28 mouse cellular contexts compared by ENCODE assay signal in genomic region chr1:71004177-71004576, GRCm38 (mm10).
DNase-seq lines count a peak whose midpoint lies in the region; ATAC-seq lines count a peak whose summit lies in the region.
"Had no signal": no experiment of that assay in that cellular context is flagged by ENCODE, and none has a peak within 500 bp of the region (broad histone marks: within the 10 kb centered on the region; RNA-seq: fewer than 3 reads in every experiment).

No protein-coding gene starts in this region.

- 71% methylated on average over 1 of the region's 1 CpGs for WGBS in hindbrain, embryonic 11.5 days

- H3K4me3 ChIP-seq in megakaryocyte, embryonic 14.5 days (replicated peaks), result peak overlapping the region; percentile 14
- H3K4me3 ChIP-seq in hindbrain, embryonic 11.5 days (ENCODE audit: low read depth, low read length), result no peak overlapping the region
- H3K4me3 ChIP-seq: embryonic facial prominence, embryonic 13.5 days; erythroblast, embryonic 14.5 days; forebrain, embryonic 12.5 days; heart, adult 2 months; heart, embryonic 12.5 days; hindbrain, embryonic 15.5 days; limb, embryonic 13.5 days; lung, embryonic 15.5 days had no signal

- H3K27ac ChIP-seq in hindbrain, embryonic 11.5 days (ENCODE audit: low read depth, low read length), result no peak overlapping the region
- H3K27ac ChIP-seq: embryonic facial prominence, embryonic 13.5 days; forebrain, embryonic 12.5 days; heart, adult 2 months; hindbrain, embryonic 15.5 days; limb, embryonic 13.5 days; lung, embryonic 15.5 days had no signal

- no peak overlapping the region for H3K4me2 ChIP-seq in hindbrain, embryonic 11.5 days (replicated peaks; ENCODE audit: low read depth, low read length)
- H3K4me2 ChIP-seq: embryonic facial prominence, embryonic 13.5 days; forebrain, embryonic 12.5 days; heart, embryonic 12.5 days; hindbrain, embryonic 15.5 days; limb, embryonic 13.5 days; liver, embryonic 11.5 days; lung, embryonic 15.5 days had no signal

- no peak for ATAC-seq in megakaryocyte, adult 5-6 weeks (ENCODE audit: poor library complexity, severe bottlenecking)
- ATAC-seq in common myeloid progenitor, adult 5-6 weeks (replicated peaks; ENCODE audit: low read depth, poor library complexity, severe bottlenecking), result 0 out of 2 replicates have a peak, but pooled peaks have one; percentile 21
- ATAC-seq in hindbrain, embryonic 11.5 days (ENCODE audit: low FRiP score), result no peak
- ATAC-seq: inflammation-experienced regulatory T-cells, adult 6 months had no signal

- DNase-seq in natural killer cell, adult 2 months (ENCODE audit: low spot score in 2 of 2), result peak; percentile 3 to 22
- DNase-seq in gastrocnemius, postnatal 10 days, result no peak
- no peak for DNase-seq in hindbrain, embryonic 11.5 days (ENCODE audit: low spot score)
- DNase-seq in cerebellum, adult 18-20 months, result no peak
- DNase-seq: adrenal gland, postnatal 14 days; B cell, adult 2 months; cerebellum, adult 11 months; cerebellum, adult 9-11 months; heart, adult 2 months; heart, postnatal 4 days; kidney, adult 11 months; kidney, postnatal 14 days; lung, postnatal 36 days; midbrain, embryonic 14.5 days; right cerebral cortex, postnatal 25 days had no signal

- no peaks in the 10 kb centered on the region for H3K9me3 ChIP-seq in megakaryocyte, embryonic 14.5 days
- no peaks in the 10 kb centered on the region for H3K9me3 ChIP-seq in hindbrain, embryonic 11.5 days (ENCODE audit: control insufficient read depth, low read length)
- H3K9me3 ChIP-seq: embryonic facial prominence, embryonic 13.5 days; forebrain, embryonic 12.5 days; G1E; heart, embryonic 12.5 days; hindbrain, embryonic 15.5 days; limb, embryonic 13.5 days; lung, embryonic 15.5 days had no signal

- no peaks in the 10 kb centered on the region for H3K36me3 ChIP-seq in megakaryocyte, embryonic 14.5 days (replicated peaks; ENCODE audit: low read length)
- no peaks in the 10 kb centered on the region for H3K36me3 ChIP-seq in hindbrain, embryonic 11.5 days (ENCODE audit: control insufficient read depth, insufficient read depth, low read length)
- H3K36me3 ChIP-seq: embryonic facial prominence, embryonic 13.5 days; forebrain, embryonic 12.5 days; G1E; heart, embryonic 12.5 days; hindbrain, embryonic 15.5 days; limb, embryonic 13.5 days; lung, embryonic 15.5 days had no signal

- H3K27me3 ChIP-seq in megakaryocyte, embryonic 14.5 days (replicated peaks), result no peaks in the 10 kb centered on the region
- no peaks in the 10 kb centered on the region for H3K27me3 ChIP-seq in hindbrain, embryonic 11.5 days (ENCODE audit: control insufficient read depth, insufficient read depth, low read length)
- H3K27me3 ChIP-seq: embryonic facial prominence, embryonic 13.5 days; forebrain, embryonic 12.5 days; heart, embryonic 12.5 days; hindbrain, embryonic 15.5 days; limb, embryonic 13.5 days; lung, embryonic 15.5 days had no signal

- H3K4me1 ChIP-seq in megakaryocyte, embryonic 14.5 days, result peaks cover 33% of the 10 kb centered on the region
- no peaks in the 10 kb centered on the region for H3K4me1 ChIP-seq in hindbrain, embryonic 11.5 days (replicated peaks; ENCODE audit: control insufficient read depth, insufficient read depth, low read length)
- H3K4me1 ChIP-seq: embryonic facial prominence, embryonic 13.5 days; forebrain, embryonic 12.5 days; heart, embryonic 12.5 days; hindbrain, embryonic 15.5 days; limb, embryonic 13.5 days; lung, embryonic 15.5 days had no signal

- H3K9ac ChIP-seq in hindbrain, embryonic 11.5 days (ENCODE audit: low read depth, low read length), result no peak overlapping the region
- H3K9ac ChIP-seq: embryonic facial prominence, embryonic 13.5 days; forebrain, embryonic 12.5 days; heart, embryonic 12.5 days; hindbrain, embryonic 15.5 days; limb, embryonic 13.5 days; lung, embryonic 15.5 days had no signal

Comparison
In these comparisons a context has a peak if more than half of its experiments do, and no peak if none do; other contexts are left out.
1. DNase-seq: peak in natural killer cell, adult 2 months (2 of 2); none in gastrocnemius, postnatal 10 days (single experiment), hindbrain, embryonic 11.5 days (single experiment) and cerebellum, adult 18-20 months (0 of 2).